Mouse (Mus musculus): ENCODE measurements around the gene Atp6v0c. TPM values are rescaled to one million over a fixed set of nuclear protein-coding genes. Genes with fewer than 3 reads are reported as not detected.

Atp6v0c gene
- polyA plus RNA-seq (2014; fragmentation: Nextera tagmentation; extraction: Ambion mirVana), result 555 and 574 TPM in 2 replicates

GRCm38 (mm10) chr17:24169317-24170065 lies at the start of gene Atp6v0c:
Gene Atp6v0c (minus strand): TSS chr17:24169702.
- Histone ChIP-seq H3K4me1 (ENCODE audit: control insufficient read depth, insufficient read depth, low read length) (peaks cover 8% of the 10 kb centered on the region), H3K36me3 (ENCODE audit: control insufficient read depth, insufficient read depth, low read length) (no peaks in the 10 kb centered on the region; the same call in none of the 2 replicates), H3K9me3 (ENCODE audit: control insufficient read depth, low read length) (no peaks in the 10 kb centered on the region), H3K27ac (ENCODE audit: low read depth, low read length) (peak within 1 kb of the TSS; percentile 92), H3K27me3 (ENCODE audit: control insufficient read depth, insufficient read depth, low read length) (no peaks in the 10 kb centered on the region), H3K9ac (ENCODE audit: low read length) (peak within 1 kb of the TSS; percentile 61), H3K4me2 (ENCODE audit: low read depth) (peak within 1 kb of the TSS; percentile 84), H3K4me3 (ENCODE audit: low read depth, low read length) (peak within 1 kb of the TSS; percentile 94)
- ATAC-seq (ENCODE audit: insufficient read depth, low FRiP score, low TSS enrichment) (peak; percentile 84), DNase-seq (ENCODE audit: low spot score) (peak; percentile 94)
- WGBS, result under 1% methylated on average over 58 of the region's 58 CpGs

GRCm38 (mm10) chr17:24216836-24217235 lies 47.3 kb upstream of the Atp6v0c start:
- H3K9ac ChIP-seq (ENCODE audit: low read length), result no peak overlapping the region
- no peak overlapping the region for H3K4me2 ChIP-seq (ENCODE audit: low read depth)
- no peaks in the 10 kb centered on the region for H3K9me3 ChIP-seq (ENCODE audit: control insufficient read depth, low read length)
- H3K27ac ChIP-seq (ENCODE audit: low read depth, low read length), result no peak overlapping the region
- 68% methylated on average over 4 of the region's 4 CpGs for WGBS
- peaks cover 14% of the 10 kb centered on the region for H3K4me1 ChIP-seq (ENCODE audit: control insufficient read depth, insufficient read depth, low read length)
- H3K27me3 ChIP-seq (ENCODE audit: control insufficient read depth, insufficient read depth, low read length), result no peaks in the 10 kb centered on the region
- 0 out of 2 replicates have a peak, but pooled peaks cover 2% of the 10 kb centered on the region for H3K36me3 ChIP-seq (ENCODE audit: control insufficient read depth, insufficient read depth, low read length)
- DNase-seq (ENCODE audit: low spot score), result no peak
- ATAC-seq (ENCODE audit: insufficient read depth, low FRiP score, low TSS enrichment), result no peak
- H3K4me3 ChIP-seq (ENCODE audit: low read depth, low read length), result no peak overlapping the region

GRCm38 (mm10) chr17:24213186-24213585 lies 43.7 kb upstream of the Atp6v0c start:
- WGBS, result 79% methylated on average over 6 of the region's 6 CpGs
- no peak overlapping the region for H3K9ac ChIP-seq (ENCODE audit: low read length)
- ATAC-seq (ENCODE audit: insufficient read depth, low FRiP score, low TSS enrichment) (no peak), DNase-seq (ENCODE audit: low spot score) (no peak)
- H3K27me3 ChIP-seq (ENCODE audit: control insufficient read depth, insufficient read depth, low read length), result peaks cover 3% of the 10 kb centered on the region
- no peaks in the 10 kb centered on the region for H3K9me3 ChIP-seq (ENCODE audit: control insufficient read depth, low read length)
- H3K4me1 ChIP-seq (ENCODE audit: control insufficient read depth, insufficient read depth, low read length), result peaks cover 20% of the 10 kb centered on the region
- H3K27ac ChIP-seq (ENCODE audit: low read depth, low read length), result no peak overlapping the region
- H3K36me3 ChIP-seq (ENCODE audit: control insufficient read depth, insufficient read depth, low read length), result 0 out of 2 replicates have a peak, but pooled peaks cover 2% of the 10 kb centered on the region
- no peak overlapping the region for H3K4me2 ChIP-seq (ENCODE audit: low read depth)
- no peak overlapping the region for H3K4me3 ChIP-seq (ENCODE audit: low read depth, low read length)

GRCm38 (mm10) chr17:24212441-24213018 lies 43.0 kb upstream of the Atp6v0c start:
- Histone ChIP-seq H3K27ac (ENCODE audit: low read depth, low read length) (no peak overlapping the region), H3K4me1 (ENCODE audit: control insufficient read depth, insufficient read depth, low read length) (peaks cover 26% of the 10 kb centered on the region), H3K36me3 (ENCODE audit: control insufficient read depth, insufficient read depth, low read length) (0 out of 2 replicates have a peak, but pooled peaks cover 2% of the 10 kb centered on the region), H3K9ac (ENCODE audit: low read length) (no peak overlapping the region), H3K4me3 (ENCODE audit: low read depth, low read length) (peak overlapping the region; percentile 44; the same call in 1 of the 2 replicates), H3K27me3 (ENCODE audit: control insufficient read depth, insufficient read depth, low read length) (peaks cover 9% of the 10 kb centered on the region), H3K9me3 (ENCODE audit: control insufficient read depth, low read length) (no peaks in the 10 kb centered on the region), H3K4me2 (ENCODE audit: low read depth) (peak overlapping the region; percentile 97)
- DNase-seq (ENCODE audit: low spot score), result no peak
- WGBS, result 30% methylated on average over 5 of the region's 5 CpGs
- no peak for ATAC-seq (ENCODE audit: insufficient read depth, low FRiP score, low TSS enrichment)

GRCm38 (mm10) chr17:24211631-24212440 lies 42.3 kb upstream of the Atp6v0c start:
- Histone ChIP-seq H3K9me3 (ENCODE audit: control insufficient read depth, low read length) (no peaks in the 10 kb centered on the region), H3K4me3 (ENCODE audit: low read depth, low read length) (peak overlapping the region; percentile 44), H3K27me3 (ENCODE audit: control insufficient read depth, insufficient read depth, low read length) (peaks cover 15% of the 10 kb centered on the region), H3K27ac (ENCODE audit: low read depth, low read length) (peak overlapping the region; percentile 50; the same call in 1 of the 2 replicates), H3K36me3 (ENCODE audit: control insufficient read depth, insufficient read depth, low read length) (0 out of 2 replicates have a peak, but pooled peaks cover 2% of the 10 kb centered on the region), H3K4me2 (ENCODE audit: low read depth) (peak overlapping the region; percentile 97), H3K9ac (ENCODE audit: low read length) (peak overlapping the region; percentile 75), H3K4me1 (ENCODE audit: control insufficient read depth, insufficient read depth, low read length) (peaks cover 33% of the 10 kb centered on the region)
- ATAC-seq (ENCODE audit: insufficient read depth, low FRiP score, low TSS enrichment) (peak; percentile 51), DNase-seq (ENCODE audit: low spot score) (peak; percentile 75)
- WGBS, result 2% methylated on average over 37 of the region's 37 CpGs

GRCm38 (mm10) chr17:24210591-24210990 lies 41.1 kb upstream of the Atp6v0c start:
- Histone ChIP-seq H3K27ac (ENCODE audit: low read depth, low read length) (no peak overlapping the region), H3K36me3 (ENCODE audit: control insufficient read depth, insufficient read depth, low read length) (0 out of 2 replicates have a peak, but pooled peaks cover 2% of the 10 kb centered on the region), H3K27me3 (ENCODE audit: control insufficient read depth, insufficient read depth, low read length) (peaks cover 20% of the 10 kb centered on the region), H3K4me1 (ENCODE audit: control insufficient read depth, insufficient read depth, low read length) (peaks cover 41% of the 10 kb centered on the region), H3K9me3 (ENCODE audit: control insufficient read depth, low read length) (no peaks in the 10 kb centered on the region), H3K4me2 (ENCODE audit: low read depth) (no peak overlapping the region), H3K9ac (ENCODE audit: low read length) (no peak overlapping the region), H3K4me3 (ENCODE audit: low read depth, low read length) (no peak overlapping the region)
- ATAC-seq (ENCODE audit: insufficient read depth, low FRiP score, low TSS enrichment), result no peak
- DNase-seq (ENCODE audit: low spot score), result no peak
- WGBS, result 89% methylated on average over 3 of the region's 3 CpGs

- no peaks in the 10 kb centered on the region for H3K36me3 ChIP-seq (ENCODE audit: control insufficient read depth, insufficient read depth, low read length)
- WGBS, result 77% methylated on average over 3 of the region's 3 CpGs
- no peak for ATAC-seq (ENCODE audit: insufficient read depth, low FRiP score, low TSS enrichment)
- no peak overlapping the region; the same call in 1 of the 2 replicates for H3K9ac ChIP-seq (ENCODE audit: low read length)
- H3K4me1 ChIP-seq (ENCODE audit: control insufficient read depth, insufficient read depth, low read length), result peaks cover 41% of the 10 kb centered on the region
- H3K27me3 ChIP-seq (ENCODE audit: control insufficient read depth, insufficient read depth, low read length), result peaks cover 20% of the 10 kb centered on the region
- H3K4me2 ChIP-seq (ENCODE audit: low read depth), result peak overlapping the region; percentile 93
- H3K9me3 ChIP-seq (ENCODE audit: control insufficient read depth, low read length), result no peaks in the 10 kb centered on the region
- DNase-seq (ENCODE audit: low spot score), result no peak
- H3K4me3 ChIP-seq (ENCODE audit: low read depth, low read length), result peak overlapping the region; percentile 44; the same call in 1 of the 2 replicates
- H3K27ac ChIP-seq (ENCODE audit: low read depth, low read length), result peak overlapping the region; percentile 61; the same call in 1 of the 2 replicates
Observed at GRCm38 (mm10) chr17:24209916-24210240, 40.4 kb upstream of the Atp6v0c start.

GRCm38 (mm10) chr17:24209043-24209915 lies 39.8 kb upstream of the Atp6v0c start, which contains the start of gene Ntn3:
Gene Ntn3 (minus strand): TSS chr17:24209531.
- DNase-seq (ENCODE audit: low spot score) (peak; percentile 80), ATAC-seq (ENCODE audit: insufficient read depth, low FRiP score, low TSS enrichment) (peak; percentile 25)
- Histone ChIP-seq H3K9ac (ENCODE audit: low read length) (peak within 1 kb of the TSS; percentile 72), H3K4me2 (ENCODE audit: low read depth) (peak within 1 kb of the TSS; percentile 93), H3K4me1 (ENCODE audit: control insufficient read depth, insufficient read depth, low read length) (peaks cover 44% of the 10 kb centered on the region), H3K4me3 (ENCODE audit: low read depth, low read length) (peak within 1 kb of the TSS; percentile 44), H3K27ac (ENCODE audit: low read depth, low read length) (peak within 1 kb of the TSS; percentile 61), H3K36me3 (ENCODE audit: control insufficient read depth, insufficient read depth, low read length) (no peaks in the 10 kb centered on the region), H3K27me3 (ENCODE audit: control insufficient read depth, insufficient read depth, low read length) (peaks cover 20% of the 10 kb centered on the region), H3K9me3 (ENCODE audit: control insufficient read depth, low read length) (no peaks in the 10 kb centered on the region)
- WGBS, result 1% methylated on average over 34 of the region's 43 CpGs

Data from neural tube, embryonic 11.5 days (tissue).